Mouse (Mus musculus) midbrain, embryonic 14.5 days (tissue): ENCODE results near the gene Gm10719. TPM values are rescaled to one million over a fixed set of nuclear protein-coding genes. Genes with fewer than 3 reads are reported as not detected.
"Not testable (repeated sequence)": the region's sequence is repeated elsewhere in the genome, so short reads cannot be mapped to it uniquely, and the experiment has no call there.

ENCODE experiments used
- ATAC-seq: fragments of 200-750 bp; cut with Nextera tagmentation; 2 replicates; pipeline ENCODE4 v1.8.0; 2017; ENCODE audit warnings: moderate number of reproducible peaks, moderate library complexity; ENCODE audit not compliant: low FRiP score, low TSS enrichment
- DNase-seq: peaks from one replicate; pipeline ENCODE4 v3.0.0-alpha.2; 2015
- H3K27ac ChIP-seq: fragments of 300-500 bp; sonication (generic); replicated peaks from 2 replicates; pipeline ENCODE4 v1.5.1; 2014; ENCODE audit warnings: mild to moderate bottlenecking, low read depth, low read length, moderate library complexity
- H3K27me3 ChIP-seq: fragments of 300-500 bp; sonication (generic); 2 replicates; pipeline ENCODE4 v1.6.1; 2014; ENCODE audit warnings: low read length, control low read depth, mixed read lengths; ENCODE audit not compliant: control insufficient read depth, insufficient read depth
- H3K36me3 ChIP-seq: fragments of 300-500 bp; sonication (generic); 2 replicates; pipeline ENCODE4 v1.6.1; 2014; ENCODE audit warnings: low read length, control low read depth; ENCODE audit not compliant: control insufficient read depth, insufficient read depth
- H3K4me1 ChIP-seq: fragments of 300-500 bp; sonication (generic); 2 replicates; pipeline ENCODE4 v1.6.1; 2014; ENCODE audit warnings: mild to moderate bottlenecking, antibody characterized with exemption, low read length, control low read depth; ENCODE audit not compliant: control insufficient read depth, insufficient read depth
- H3K4me2 ChIP-seq: fragments of 300-500 bp; sonication (generic); 2 replicates; pipeline ENCODE4 v1.6.1; 2014; ENCODE audit warnings: mild to moderate bottlenecking, low read length, moderate library complexity
- H3K4me3 ChIP-seq: fragments of 300-500 bp; sonication (generic); replicated peaks from 2 replicates; pipeline ENCODE4 v1.5.1; 2014; ENCODE audit warnings: low read depth, low read length
- H3K9ac ChIP-seq: fragments of 300-500 bp; sonication (generic); replicated peaks from 2 replicates; pipeline ENCODE4 v1.6.1; 2014; ENCODE audit warnings: mild to moderate bottlenecking, low read length, moderate library complexity
- H3K9me3 ChIP-seq: fragments of 300-500 bp; sonication (generic); 2 replicates; pipeline ENCODE4 v1.6.1; 2016; ENCODE audit warnings: low read length, control low read depth, mixed read lengths; ENCODE audit not compliant: control insufficient read depth
- WGBS: fragments of 180-500 bp; shearing (Covaris S2); extraction: QIAGEN DNeasy Blood & Tissue Kit; methylation state at CpG from one replicate; pipeline ENCODE4 v1.1.7; 2014; 5-methylcytosine and 5-hydroxymethylcytosine counted together
- polyA plus RNA-seq: library from polyadenylated mRNA; unstranded; fragments of >200 nt; fragmentation: Nextera tagmentation; extraction: Ambion mirVana; gene quantifications from 2 replicates; pipeline ENCODE4 v1.2.1, GENCODE M21; 2014

The Gm10719 gene
- polyA plus RNA-seq, 1 experiment from 2014 or later = 0.59 TPM

DNA sequence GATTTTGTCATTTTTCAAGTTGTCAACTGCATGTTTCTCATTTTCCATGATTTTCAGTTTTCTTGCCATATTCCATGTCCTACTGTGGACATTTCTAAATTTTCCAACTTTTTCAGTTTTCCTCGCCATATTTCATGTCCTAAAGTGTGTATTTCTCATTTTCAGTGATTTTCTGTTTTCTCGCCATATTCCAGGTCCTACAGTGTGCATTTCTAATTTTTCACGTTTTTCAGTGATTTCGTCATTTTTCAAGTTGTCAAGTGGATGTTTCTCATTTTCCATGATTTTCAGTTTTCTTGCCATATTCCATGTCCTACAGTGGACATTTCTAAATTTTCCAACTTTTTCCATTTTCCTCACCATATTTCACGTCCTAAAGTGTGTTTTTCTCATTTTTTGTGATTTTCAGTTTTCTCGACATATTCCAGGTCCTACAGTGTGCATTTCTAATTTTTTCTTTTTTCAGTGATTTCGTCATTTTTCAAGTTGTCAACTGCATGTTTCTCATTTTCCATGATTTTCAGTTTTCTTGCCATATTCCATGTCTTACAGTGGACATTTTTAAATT, 5.1 kb upstream of the Gm10719 start:
- not testable (repeated sequence) for H3K36me3 ChIP-seq, H3K27me3 ChIP-seq, H3K4me3 ChIP-seq, H3K4me2 ChIP-seq, H3K4me1 ChIP-seq, H3K27ac ChIP-seq, DNase-seq, ATAC-seq, H3K9ac ChIP-seq, H3K9me3 ChIP-seq
- WGBS = 82% methylated on average over 2 of the region's 7 CpGs

DNA sequence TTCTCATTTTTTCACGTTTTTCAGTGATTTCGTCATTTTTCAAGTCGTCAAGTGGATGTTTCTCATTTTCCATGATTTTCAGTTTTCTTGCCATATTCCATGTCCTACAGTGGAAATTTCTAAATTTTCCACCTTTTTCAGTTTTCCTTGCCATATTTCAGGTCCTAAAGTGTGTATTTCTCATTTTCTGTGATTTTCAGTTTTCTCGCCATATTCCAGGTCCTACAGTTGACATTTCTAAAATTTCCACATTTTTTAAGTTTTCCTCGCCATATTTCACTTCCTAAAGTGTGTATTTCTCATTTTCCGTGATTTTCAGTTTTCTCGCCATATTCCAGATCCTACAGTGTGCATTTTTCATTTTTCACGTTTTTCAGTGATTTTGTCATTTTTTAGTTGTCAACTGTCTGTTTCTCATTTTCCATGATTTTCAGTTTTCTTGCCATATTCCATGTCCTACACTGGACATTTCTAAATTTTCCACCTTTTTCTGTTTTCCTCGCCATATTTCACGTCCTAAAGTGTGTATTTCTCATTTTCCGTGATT, 4.4 kb upstream of the Gm10719 start, which contains the start of gene Gm10721:
Gene Gm10721 (plus strand): TSS at position 408 of the 547 bp plus-strand sequence.
- not testable (repeated sequence) for H3K27ac ChIP-seq, DNase-seq, H3K4me1 ChIP-seq, H3K4me3 ChIP-seq, H3K4me2 ChIP-seq, H3K9me3 ChIP-seq, H3K9ac ChIP-seq, H3K36me3 ChIP-seq, H3K27me3 ChIP-seq
- WGBS = no CpG with 5 or more reads among the region's 11 CpGs
- peak; percentile 65 for ATAC-seq

DNA sequence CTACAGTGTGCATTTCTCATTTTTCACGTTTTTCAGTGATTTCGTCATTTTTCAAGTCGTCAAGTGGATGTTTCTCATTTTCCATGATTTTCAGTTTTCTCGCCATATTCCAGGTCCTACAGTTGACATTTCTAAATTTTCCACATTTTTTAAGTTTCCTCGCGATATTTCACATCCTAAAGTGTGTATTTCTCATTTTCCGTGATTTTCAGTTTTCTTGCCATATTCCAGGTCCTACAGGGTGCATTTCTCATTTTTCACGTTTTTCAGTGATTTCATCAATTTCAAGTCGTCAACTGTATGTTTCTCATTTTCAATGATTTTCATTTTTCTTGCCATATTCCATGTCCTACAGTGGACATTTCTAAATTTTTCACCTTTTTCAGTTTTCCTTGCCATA, 1.9 kb upstream of the Gm10719 start, which contains the start of gene Gm10720:
Gene Gm10720 (plus strand): TSS at position 301 of the 400 bp plus-strand sequence.
- H3K27me3 ChIP-seq, H3K4me1 ChIP-seq, H3K4me3 ChIP-seq, H3K9me3 ChIP-seq, H3K27ac ChIP-seq, H3K4me2 ChIP-seq, ATAC-seq, H3K36me3 ChIP-seq, DNase-seq, H3K9ac ChIP-seq: not testable (repeated sequence)
- 62% methylated on average over 4 of the region's 9 CpGs for WGBS

DNA sequence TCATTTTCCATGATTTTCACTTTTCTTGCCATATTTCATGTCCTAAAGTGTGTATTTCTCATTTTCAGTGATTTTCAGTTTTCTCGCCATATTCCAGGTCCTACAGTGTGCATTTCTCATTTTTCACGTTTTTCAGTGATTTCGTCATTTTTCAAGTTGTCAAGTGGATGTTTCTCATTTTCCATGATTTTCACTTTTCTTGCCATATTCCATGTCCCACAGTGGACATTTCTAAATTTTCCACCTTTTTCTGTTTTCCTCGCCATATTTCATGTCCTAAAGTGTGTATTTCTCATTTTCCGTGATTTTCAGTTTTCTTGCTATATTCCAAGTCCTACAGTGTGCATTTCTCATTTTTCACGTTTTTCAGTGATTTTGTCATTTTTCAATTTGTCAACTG, 1.3 kb upstream of the Gm10719 start:
- H3K36me3 ChIP-seq, H3K27me3 ChIP-seq, H3K4me3 ChIP-seq, DNase-seq, H3K4me2 ChIP-seq, H3K9ac ChIP-seq, H3K4me1 ChIP-seq, H3K9me3 ChIP-seq, ATAC-seq, H3K27ac ChIP-seq: not testable (repeated sequence)
- WGBS = 77% methylated on average over 4 of the region's 6 CpGs

DNA sequence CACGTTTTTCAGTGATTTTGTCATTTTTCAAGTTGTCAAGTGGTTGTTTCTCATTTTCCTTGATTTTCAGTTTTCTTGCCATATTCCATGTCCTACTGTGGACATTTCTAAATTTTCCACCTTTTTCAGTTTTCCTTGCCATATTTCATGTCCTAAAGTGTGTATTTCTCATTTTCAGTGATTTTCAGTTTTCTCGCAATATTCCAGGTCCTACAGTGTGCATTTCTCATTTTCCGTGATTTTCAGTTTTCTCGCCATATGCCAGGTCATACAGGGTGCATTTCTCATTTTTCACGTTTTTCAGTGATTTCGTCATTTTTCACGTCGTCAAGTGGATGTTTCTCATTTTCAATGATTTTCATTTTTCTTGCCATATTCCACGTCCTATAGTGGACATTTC, 1.7 kb downstream of the Gm10719 start:
- not testable (repeated sequence) for ATAC-seq, DNase-seq, H3K4me1 ChIP-seq, H3K9ac ChIP-seq, H3K4me3 ChIP-seq, H3K36me3 ChIP-seq, H3K4me2 ChIP-seq, H3K9me3 ChIP-seq, H3K27me3 ChIP-seq, H3K27ac ChIP-seq
- 72% methylated on average over 9 of the region's 9 CpGs for WGBS

DNA sequence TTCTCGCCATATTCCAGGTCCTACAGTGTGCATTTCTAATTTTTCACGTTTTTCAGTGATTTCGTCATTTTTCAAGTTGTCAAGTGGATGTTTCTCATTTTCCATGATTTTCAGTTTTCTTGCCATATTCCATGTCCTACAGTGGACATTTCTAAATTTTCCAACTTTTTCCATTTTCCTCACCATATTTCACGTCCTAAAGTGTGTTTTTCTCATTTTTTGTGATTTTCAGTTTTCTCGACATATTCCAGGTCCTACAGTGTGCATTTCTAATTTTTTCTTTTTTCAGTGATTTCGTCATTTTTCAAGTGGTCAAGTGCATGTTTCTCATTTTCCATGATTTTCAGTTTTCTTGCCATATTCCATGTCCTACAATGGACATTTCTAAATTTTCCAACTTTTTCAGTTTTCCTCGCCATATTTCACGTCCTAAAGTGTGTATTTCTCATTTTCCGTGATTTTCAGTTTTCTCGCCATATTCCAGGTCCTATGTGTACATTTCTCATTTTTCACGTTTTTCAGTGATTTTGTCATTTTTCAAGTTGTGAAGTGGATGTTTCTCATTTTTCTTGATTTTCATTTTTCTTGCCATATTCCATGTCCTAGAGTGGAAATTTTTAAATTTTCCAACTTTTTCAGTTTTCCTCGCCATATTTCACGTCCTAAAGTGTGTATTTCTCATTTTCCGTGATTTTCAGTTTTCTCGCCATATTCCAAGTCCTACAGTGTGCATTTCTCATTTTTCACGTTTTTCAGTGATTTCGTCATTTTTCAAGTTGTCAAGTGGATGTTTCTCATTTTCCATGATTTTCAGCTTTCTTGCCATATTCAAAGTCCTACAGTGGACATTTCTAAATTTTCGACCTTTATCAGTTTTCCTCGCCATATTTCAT, 2.9 kb downstream of the Gm10719 start:
- ATAC-seq = peak; percentile 71
- 78% methylated on average over 11 of the region's 19 CpGs for WGBS
- H3K9me3 ChIP-seq, H3K9ac ChIP-seq, H3K36me3 ChIP-seq, H3K4me3 ChIP-seq, H3K27ac ChIP-seq, H3K4me1 ChIP-seq, H3K4me2 ChIP-seq, H3K27me3 ChIP-seq, DNase-seq: not testable (repeated sequence)

DNA sequence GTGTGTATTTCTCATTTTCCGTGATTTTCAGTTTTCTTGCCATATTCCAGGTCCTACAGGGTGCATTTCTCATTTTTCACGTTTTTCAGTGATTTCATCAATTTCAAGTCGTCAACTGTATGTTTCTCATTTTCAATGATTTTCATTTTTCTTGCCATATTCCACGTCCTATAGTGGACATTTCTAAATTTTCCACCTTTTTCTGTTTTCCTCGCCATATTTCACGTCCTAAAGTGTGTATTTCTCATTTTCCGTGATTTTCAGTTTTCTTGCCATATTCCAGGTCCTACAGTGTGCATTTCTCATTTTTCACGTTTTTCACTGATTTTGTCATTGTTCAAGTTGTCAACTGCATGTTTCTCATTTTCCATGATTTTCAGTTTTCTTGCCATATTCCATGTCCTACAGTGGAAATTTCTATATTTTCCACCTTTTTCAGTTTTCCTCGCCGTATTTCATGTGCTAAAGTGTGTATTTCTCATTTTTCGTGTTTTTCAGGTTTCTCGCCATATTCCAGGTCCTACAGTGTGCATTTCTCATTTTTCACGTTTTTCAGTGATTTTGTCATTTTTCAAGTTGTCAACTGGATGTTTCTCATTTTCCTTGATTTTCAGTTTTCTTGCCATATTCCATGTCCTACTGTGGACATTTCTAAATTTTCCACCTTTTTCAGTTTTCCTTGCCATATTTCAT, 5.3 kb downstream of the Gm10719 start:
- WGBS = 68% methylated on average over 9 of the region's 13 CpGs
- not testable (repeated sequence) for H3K36me3 ChIP-seq, ATAC-seq, H3K9ac ChIP-seq, H3K4me2 ChIP-seq, H3K27ac ChIP-seq, H3K9me3 ChIP-seq, H3K4me3 ChIP-seq, H3K4me1 ChIP-seq, H3K27me3 ChIP-seq
- peak; percentile 0 for DNase-seq

DNA sequence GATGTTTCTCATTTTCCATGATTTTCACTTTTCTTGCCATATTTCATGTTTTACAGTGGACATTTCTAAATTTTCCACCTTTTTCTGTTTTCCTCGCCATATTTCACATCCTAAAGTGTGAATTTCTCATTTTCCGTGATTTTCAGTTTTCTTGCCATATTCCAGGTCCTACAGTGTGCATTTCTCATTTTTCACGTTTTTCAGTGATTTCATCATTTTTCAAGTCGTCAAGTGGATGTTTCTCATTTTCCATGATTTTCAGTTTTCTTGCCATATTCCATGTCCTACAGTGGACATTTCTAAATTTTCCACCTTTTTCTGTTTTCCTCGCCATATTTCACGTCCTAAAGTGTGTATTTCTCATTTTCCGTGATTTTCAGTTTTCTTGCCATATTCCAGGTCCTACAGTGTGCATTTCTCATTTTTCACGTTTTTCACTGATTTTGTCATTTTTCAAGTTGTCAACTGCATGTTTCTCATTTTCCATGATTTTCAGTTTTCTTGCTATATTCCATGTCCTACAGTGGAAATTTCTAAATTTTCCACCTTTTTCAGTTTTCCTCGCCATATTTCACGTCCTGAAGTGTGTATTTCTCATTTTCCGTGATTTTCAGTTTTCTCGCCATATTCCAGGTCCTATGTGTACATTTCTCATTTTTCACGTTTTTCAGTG, 6.2 kb downstream of the Gm10719 start, which contains the start of gene Gm10718:
Gene Gm10718 (plus strand): TSS at position 236 of the 673 bp plus-strand sequence.
- ATAC-seq, H3K36me3 ChIP-seq, DNase-seq, H3K4me2 ChIP-seq, H3K9me3 ChIP-seq, H3K27me3 ChIP-seq, H3K27ac ChIP-seq, H3K4me1 ChIP-seq, H3K4me3 ChIP-seq, H3K9ac ChIP-seq: not testable (repeated sequence)
- WGBS = 74% methylated on average over 9 of the region's 13 CpGs
